Mouse (Mus musculus) spleen, adult 2 months (tissue): Measurements from ENCODE around the gene Ankfn1. TPM values are rescaled to one million over a fixed set of nuclear protein-coding genes. Genes with fewer than 3 reads are reported as not detected.

Experiments used
- DNase-seq, 2 experiments: peaks; one replicate each; pipeline versions ENCODE4 v3.0.0 to v3.0.0-alpha.2; 2012 to 2021; ENCODE audit warnings: low spot score in 2 of 2, low read depth in 1 of 2
- H3K27ac ChIP-seq: fragments of 200-500 bp; 2 replicates; pipeline ENCODE4 v1.5.1; 2012; ENCODE audit warnings: low read length, inconsistent platforms; ENCODE audit not compliant: insufficient read depth
- H3K27me3 ChIP-seq: fragments of 200-500 bp; 2 replicates; pipeline ENCODE4 v1.6.1; 2012; ENCODE audit warnings: mild to moderate bottlenecking, moderate library complexity, low read length, inconsistent platforms; ENCODE audit not compliant: control insufficient read depth, insufficient read depth
- H3K36me3 ChIP-seq: fragments of 200-500 bp; 2 replicates; pipeline ENCODE4 v1.6.1; 2012; ENCODE audit warnings: mild to moderate bottlenecking, low read length, inconsistent platforms; ENCODE audit not compliant: control insufficient read depth, insufficient read depth
- H3K4me1 ChIP-seq: fragments of 200-500 bp; 2 replicates; pipeline ENCODE4 v1.6.1; 2011; ENCODE audit warnings: inconsistent platforms; ENCODE audit not compliant: control insufficient read depth, insufficient read depth, insufficient read length
- H3K4me3 ChIP-seq: fragments of 200-500 bp; 2 replicates; pipeline ENCODE4 v1.5.1; 2011; ENCODE audit warnings: mild to moderate bottlenecking, inconsistent platforms; ENCODE audit not compliant: insufficient read depth, insufficient read length; ENCODE audit errors: extremely low read depth
- CTCF ChIP-seq: fragments of 200-500 bp; IDR thresholded peaks from 2 replicates; pipeline ENCODE4 v1.5.1; 2011; ENCODE audit warnings: mild to moderate bottlenecking, inconsistent platforms; ENCODE audit not compliant: insufficient read depth, insufficient read length, insufficient replicate concordance; ENCODE audit errors: extremely low read depth
- POLR2A ChIP-seq: fragments of 200-500 bp; IDR thresholded peaks from 2 replicates; pipeline ENCODE4 v1.6.1; 2011; ENCODE audit warnings: low read depth, low read length, inconsistent platforms
- WGBS: fragments of 180-500 bp; shearing (Covaris S2); methylation state at CpG from one replicate; pipeline ENCODE4 v1.1.7; 2018; 5-methylcytosine and 5-hydroxymethylcytosine counted together
- polyA plus RNA-seq: library from polyadenylated mRNA; depleted of rRNA; stranded (reverse); fragments of >200 nt; gene quantifications from 2 replicates; pipeline ENCODE4 v1.2.3, GENCODE M21; 2012; rRNA removed

Ankfn1 gene
- polyA plus RNA-seq, 1 experiment, result not detected

- H3K4me1 ChIP-seq, result no peaks in the 10 kb centered on the region
- no peak overlapping the region for H3K27ac ChIP-seq
- no peak overlapping the region for H3K4me3 ChIP-seq
- no peaks in the 10 kb centered on the region for H3K36me3 ChIP-seq
- TF ChIP-seq POLR2A (no peak), CTCF (no peak)
- DNase-seq, result no peak
- 85% methylated on average over 5 of the region's 5 CpGs for WGBS
- H3K27me3 ChIP-seq, result no peaks in the 10 kb centered on the region
These were observed 418.9 kb downstream of the Ankfn1 start for GRCm38 (mm10) chr11:89358546-89358945.

DNA sequence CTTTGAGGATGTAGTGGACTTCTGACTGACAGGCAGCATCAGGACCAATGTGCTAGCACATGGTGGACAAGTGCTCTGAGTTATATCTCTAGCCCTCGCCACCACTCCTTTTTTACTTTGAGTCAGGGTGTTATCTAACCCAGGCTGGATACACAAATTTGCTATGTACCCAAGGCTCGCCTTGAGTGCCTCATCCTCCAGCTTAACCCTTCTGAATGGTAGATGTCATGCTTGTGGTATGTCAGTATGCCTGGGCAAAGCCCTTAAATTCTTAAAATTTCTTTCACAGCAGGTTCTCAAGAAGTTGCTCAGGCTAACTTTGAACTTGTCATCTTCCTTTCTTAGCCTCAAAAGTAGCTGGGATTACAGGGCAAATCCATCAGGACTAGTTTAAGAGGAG, 421.0 kb downstream of the Ankfn1 start:
- no peak for DNase-seq
- H3K4me3 ChIP-seq, result no peak overlapping the region
- no peaks in the 10 kb centered on the region for H3K36me3 ChIP-seq
- no peaks in the 10 kb centered on the region for H3K4me1 ChIP-seq
- 72% methylated on average over 2 of the region's 2 CpGs for WGBS
- H3K27me3 ChIP-seq, result no peaks in the 10 kb centered on the region
- TF ChIP-seq POLR2A, result no peak
- TF ChIP-seq CTCF, result no peak
- H3K27ac ChIP-seq, result no peak overlapping the region

GRCm38 (mm10) chr11:89356018-89356417, 421.4 kb downstream of the Ankfn1 start:
- H3K27ac ChIP-seq, result no peak overlapping the region
- DNase-seq, result no peak
- no peaks in the 10 kb centered on the region for H3K36me3 ChIP-seq
- no peak overlapping the region for H3K4me3 ChIP-seq
- WGBS, result 66% methylated on average over 5 of the region's 5 CpGs
- H3K4me1 ChIP-seq, result no peaks in the 10 kb centered on the region
- TF ChIP-seq CTCF, result no peak
- no peak for TF ChIP-seq POLR2A
- H3K27me3 ChIP-seq, result no peaks in the 10 kb centered on the region

GRCm38 (mm10) chr11:89340238-89340637, 437.2 kb downstream of the Ankfn1 start:
- H3K4me1 ChIP-seq, result no peaks in the 10 kb centered on the region
- WGBS, result 65% methylated on average over 12 of the region's 12 CpGs
- TF ChIP-seq POLR2A (no peak), CTCF (no peak)
- H3K36me3 ChIP-seq, result no peaks in the 10 kb centered on the region
- H3K27ac ChIP-seq, result no peak overlapping the region
- no peak for DNase-seq
- no peaks in the 10 kb centered on the region for H3K27me3 ChIP-seq
- no peak overlapping the region for H3K4me3 ChIP-seq

Other genes starting within 250 kb of the Ankfn1 start
- 2.2 TPM in 2 replicates for gene Pctp, start 225.2 kb upstream of the Ankfn1 start, polyA plus RNA-seq